Mouse (Mus musculus): ENCODE results near the gene Vcam1. TPM values are rescaled to one million over a fixed set of nuclear protein-coding genes. Genes with fewer than 3 reads are reported as not detected.

The Vcam1 gene
- polyA plus RNA-seq, 1 experiment from 2014 or later = 17.9 TPM

DNA sequence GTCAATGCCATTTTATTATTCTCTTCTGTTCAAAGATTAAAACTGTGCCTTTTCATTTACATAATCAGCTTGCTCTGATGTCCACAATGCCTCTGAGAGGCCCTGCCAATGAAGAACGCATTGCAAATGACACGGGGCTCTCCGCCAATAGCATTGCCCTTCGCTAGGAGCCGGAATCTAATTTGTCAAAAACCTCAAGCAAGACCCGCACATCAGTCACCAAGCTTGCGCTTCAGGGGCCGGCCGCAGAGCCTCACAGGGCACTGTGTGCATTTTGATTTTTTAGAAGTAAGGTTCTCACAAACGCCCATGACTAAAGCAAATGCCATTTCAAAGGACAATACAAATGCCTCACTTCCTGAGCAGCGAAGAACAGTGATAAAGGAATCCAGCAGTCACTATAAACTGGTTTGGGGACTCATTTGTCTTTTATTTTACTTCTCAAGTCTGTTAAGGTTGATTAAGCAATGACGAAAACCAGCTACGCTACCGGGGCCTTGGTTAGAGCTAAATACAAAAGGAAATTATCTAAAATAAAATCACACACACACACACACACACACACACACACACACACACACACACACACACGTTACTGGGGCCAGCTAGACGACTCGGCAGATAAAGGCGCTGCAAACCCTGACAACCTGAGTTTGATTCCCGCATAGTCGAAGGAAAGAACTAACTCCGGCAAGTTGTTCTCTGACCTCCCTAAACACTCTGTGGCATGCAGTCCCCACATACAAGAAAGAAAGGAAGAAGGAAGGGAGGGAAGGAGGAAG lies 24.4 kb downstream of the Vcam1 start:
- no peak for DNase-seq (ENCODE audit: low spot score)

DNA sequence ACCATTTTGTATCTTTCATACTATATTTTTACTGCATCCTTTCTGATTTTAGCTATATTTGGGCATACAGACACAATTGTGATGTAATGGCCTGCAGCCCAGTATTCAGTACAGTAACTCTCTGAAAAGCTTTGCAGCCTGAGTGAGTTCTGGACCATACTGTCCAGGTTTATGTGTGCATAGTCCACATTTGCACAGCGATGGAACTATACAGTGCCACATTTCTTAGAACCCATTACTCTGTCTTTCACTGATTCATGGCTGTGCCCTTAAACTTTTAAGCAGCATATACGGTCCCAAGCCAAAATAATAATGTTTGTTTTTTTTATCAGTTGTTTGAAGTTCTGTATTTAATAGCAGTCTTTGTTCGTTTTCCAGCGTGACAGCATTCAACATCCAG lies 25.2 kb downstream of the Vcam1 start:
- ATAC-seq (replicated peaks; ENCODE audit: low FRiP score, low TSS enrichment, low read depth) = no peak
- 73% methylated on average over 4 of the region's 4 CpGs for whole genome bisulfite sequencing

More for the DNA sequence above, 24.4 kb downstream of the Vcam1 start:
- Histone ChIP-seq H3K4me3 (ENCODE audit: low read depth, low read length) (no peak overlapping the region), H3K27ac (ENCODE audit: low read depth) (no peak overlapping the region), H3K9ac (ENCODE audit: low read length) (no peak overlapping the region), H3K27me3 (replicated peaks; ENCODE audit: control insufficient read depth, insufficient read depth, low read length) (no peaks in the 10 kb centered on the region), H3K9me3 (ENCODE audit: control insufficient read depth, low read length) (no peaks in the 10 kb centered on the region), H3K4me2 (ENCODE audit: low read length) (peak overlapping the region; percentile 42), H3K4me1 (replicated peaks; ENCODE audit: control insufficient read depth, insufficient read depth, low read length) (peaks cover 7% of the 10 kb centered on the region; the same call in 1 of the 2 replicates), H3K36me3 (ENCODE audit: control insufficient read depth, insufficient read depth, low read length) (no peaks in the 10 kb centered on the region)
- no peak for ATAC-seq (replicated peaks; ENCODE audit: low FRiP score, low TSS enrichment, low read depth)
- WGBS = 22% methylated on average over 21 of the region's 21 CpGs

GRCm38 (mm10) chr3:116100850-116101249 lies 28.6 kb downstream of the Vcam1 start:
- Histone ChIP-seq H3K4me2 (ENCODE audit: low read length) (no peak overlapping the region), H3K27ac (ENCODE audit: low read depth) (no peak overlapping the region), H3K4me1 (replicated peaks; ENCODE audit: control insufficient read depth, insufficient read depth, low read length) (peaks cover 7% of the 10 kb centered on the region; the same call in 1 of the 2 replicates), H3K9me3 (ENCODE audit: control insufficient read depth, low read length) (no peaks in the 10 kb centered on the region), H3K27me3 (replicated peaks; ENCODE audit: control insufficient read depth, insufficient read depth, low read length) (no peaks in the 10 kb centered on the region), H3K9ac (ENCODE audit: low read length) (no peak overlapping the region), H3K36me3 (ENCODE audit: control insufficient read depth, insufficient read depth, low read length) (no peaks in the 10 kb centered on the region), H3K4me3 (ENCODE audit: low read depth, low read length) (no peak overlapping the region)
- no peak for DNase-seq (ENCODE audit: low spot score)
- ATAC-seq (replicated peaks; ENCODE audit: low FRiP score, low TSS enrichment, low read depth) = no peak
- 75% methylated on average over 1 of the region's 1 CpGs for WGBS

More for the DNA sequence above, 25.2 kb downstream of the Vcam1 start:
- Histone ChIP-seq H3K4me2 (ENCODE audit: low read length) (no peak overlapping the region), H3K4me3 (ENCODE audit: low read depth, low read length) (no peak overlapping the region), H3K27me3 (replicated peaks; ENCODE audit: control insufficient read depth, insufficient read depth, low read length) (no peaks in the 10 kb centered on the region), H3K9ac (ENCODE audit: low read length) (no peak overlapping the region), H3K4me1 (replicated peaks; ENCODE audit: control insufficient read depth, insufficient read depth, low read length) (peaks cover 7% of the 10 kb centered on the region; the same call in 1 of the 2 replicates), H3K9me3 (ENCODE audit: control insufficient read depth, low read length) (no peaks in the 10 kb centered on the region), H3K27ac (ENCODE audit: low read depth) (no peak overlapping the region), H3K36me3 (ENCODE audit: control insufficient read depth, insufficient read depth, low read length) (no peaks in the 10 kb centered on the region)
- DNase-seq (ENCODE audit: low spot score) = no peak

GRCm38 (mm10) chr3:116095934-116096333 lies 33.6 kb downstream of the Vcam1 start:
- Histone ChIP-seq H3K9ac (ENCODE audit: low read length) (no peak overlapping the region), H3K9me3 (ENCODE audit: control insufficient read depth, low read length) (no peaks in the 10 kb centered on the region), H3K4me3 (ENCODE audit: low read depth, low read length) (no peak overlapping the region), H3K36me3 (ENCODE audit: control insufficient read depth, insufficient read depth, low read length) (no peaks in the 10 kb centered on the region), H3K4me1 (replicated peaks; ENCODE audit: control insufficient read depth, insufficient read depth, low read length) (no peaks in the 10 kb centered on the region), H3K27me3 (replicated peaks; ENCODE audit: control insufficient read depth, insufficient read depth, low read length) (no peaks in the 10 kb centered on the region), H3K27ac (ENCODE audit: low read depth) (no peak overlapping the region), H3K4me2 (ENCODE audit: low read length) (no peak overlapping the region)
- ATAC-seq (replicated peaks; ENCODE audit: low FRiP score, low TSS enrichment, low read depth) = no peak
- peak; percentile 13 for DNase-seq (ENCODE audit: low spot score)
- WGBS = 82% methylated on average over 3 of the region's 3 CpGs

DNA sequence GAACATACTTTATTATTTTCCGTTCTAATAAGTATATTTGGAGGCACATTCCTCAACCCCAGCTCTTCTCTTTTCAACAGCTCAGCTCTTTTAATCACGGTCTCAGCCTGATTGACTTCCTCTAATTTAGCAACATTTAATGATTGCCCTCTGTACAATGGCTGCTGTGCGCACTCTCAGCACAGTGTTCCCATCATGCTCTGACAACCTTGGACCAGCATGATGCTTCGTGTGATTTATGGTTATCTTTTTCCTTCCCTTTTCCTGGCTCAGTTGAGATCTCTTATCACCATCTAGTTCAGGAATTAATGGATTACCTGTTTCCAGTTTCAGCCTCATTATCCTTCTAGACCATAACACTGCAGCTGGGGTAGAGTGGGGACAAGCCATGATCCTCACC lies 34.2 kb downstream of the Vcam1 start:
- ATAC-seq (replicated peaks; ENCODE audit: low FRiP score, low TSS enrichment, low read depth) (no peak), DNase-seq (ENCODE audit: low spot score) (no peak)
- H3K9me3 ChIP-seq (ENCODE audit: control insufficient read depth, low read length) = no peaks in the 10 kb centered on the region
- H3K27me3 ChIP-seq (replicated peaks; ENCODE audit: control insufficient read depth, insufficient read depth, low read length) = no peaks in the 10 kb centered on the region
- H3K4me3 ChIP-seq (ENCODE audit: low read depth, low read length) = no peak overlapping the region
- no peak overlapping the region for H3K4me2 ChIP-seq (ENCODE audit: low read length)
- no peak overlapping the region for H3K27ac ChIP-seq (ENCODE audit: low read depth)
- H3K9ac ChIP-seq (ENCODE audit: low read length) = no peak overlapping the region
- H3K36me3 ChIP-seq (ENCODE audit: control insufficient read depth, insufficient read depth, low read length) = no peaks in the 10 kb centered on the region
- H3K4me1 ChIP-seq (replicated peaks; ENCODE audit: control insufficient read depth, insufficient read depth, low read length) = no peaks in the 10 kb centered on the region
- WGBS = 78% methylated on average over 4 of the region's 4 CpGs

DNA sequence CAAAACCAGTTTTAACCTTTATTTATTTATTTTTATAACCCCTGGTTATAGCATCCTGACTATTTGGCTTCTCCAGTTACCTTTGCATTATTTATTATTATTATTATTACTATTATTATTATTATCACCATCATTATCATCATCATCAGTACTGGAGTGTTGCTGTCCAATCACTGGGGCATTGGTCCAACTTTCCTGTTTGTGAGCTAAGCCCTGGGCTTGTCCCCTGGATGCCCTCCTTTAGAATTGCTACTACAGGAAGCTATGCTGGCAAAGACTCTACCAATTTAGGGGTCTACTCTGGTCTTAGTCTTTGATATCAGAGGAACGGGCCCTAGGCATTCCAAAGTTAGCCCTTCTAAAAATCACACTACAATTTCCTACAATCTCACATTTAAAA lies 34.6 kb downstream of the Vcam1 start:
- H3K9ac ChIP-seq (ENCODE audit: low read length) = no peak overlapping the region
- no peaks in the 10 kb centered on the region for H3K9me3 ChIP-seq (ENCODE audit: control insufficient read depth, low read length)
- no peak overlapping the region for H3K4me2 ChIP-seq (ENCODE audit: low read length)
- ATAC-seq (replicated peaks; ENCODE audit: low FRiP score, low TSS enrichment, low read depth) (no peak), DNase-seq (ENCODE audit: low spot score) (peak; percentile 15)
- H3K4me3 ChIP-seq (ENCODE audit: low read depth, low read length) = no peak overlapping the region
- 83% methylated on average over 1 of the region's 1 CpGs for WGBS
- H3K4me1 ChIP-seq (replicated peaks; ENCODE audit: control insufficient read depth, insufficient read depth, low read length) = no peaks in the 10 kb centered on the region
- no peaks in the 10 kb centered on the region for H3K27me3 ChIP-seq (replicated peaks; ENCODE audit: control insufficient read depth, insufficient read depth, low read length)
- no peaks in the 10 kb centered on the region for H3K36me3 ChIP-seq (ENCODE audit: control insufficient read depth, insufficient read depth, low read length)
- H3K27ac ChIP-seq (ENCODE audit: low read depth) = no peak overlapping the region

- Histone ChIP-seq H3K9me3 (ENCODE audit: control insufficient read depth, low read length) (no peaks in the 10 kb centered on the region), H3K4me1 (replicated peaks; ENCODE audit: control insufficient read depth, insufficient read depth, low read length) (no peaks in the 10 kb centered on the region), H3K36me3 (ENCODE audit: control insufficient read depth, insufficient read depth, low read length) (no peaks in the 10 kb centered on the region), H3K27me3 (replicated peaks; ENCODE audit: control insufficient read depth, insufficient read depth, low read length) (no peaks in the 10 kb centered on the region), H3K4me2 (ENCODE audit: low read length) (no peak overlapping the region), H3K27ac (ENCODE audit: low read depth) (no peak overlapping the region), H3K4me3 (ENCODE audit: low read depth, low read length) (no peak overlapping the region), H3K9ac (ENCODE audit: low read length) (no peak overlapping the region)
- 85% methylated on average over 2 of the region's 2 CpGs for WGBS
- ATAC-seq (replicated peaks; ENCODE audit: low FRiP score, low TSS enrichment, low read depth) (no peak), DNase-seq (ENCODE audit: low spot score) (no peak)
These were observed 35.2 kb downstream of the Vcam1 start for GRCm38 (mm10) chr3:116094288-116094687.

DNA sequence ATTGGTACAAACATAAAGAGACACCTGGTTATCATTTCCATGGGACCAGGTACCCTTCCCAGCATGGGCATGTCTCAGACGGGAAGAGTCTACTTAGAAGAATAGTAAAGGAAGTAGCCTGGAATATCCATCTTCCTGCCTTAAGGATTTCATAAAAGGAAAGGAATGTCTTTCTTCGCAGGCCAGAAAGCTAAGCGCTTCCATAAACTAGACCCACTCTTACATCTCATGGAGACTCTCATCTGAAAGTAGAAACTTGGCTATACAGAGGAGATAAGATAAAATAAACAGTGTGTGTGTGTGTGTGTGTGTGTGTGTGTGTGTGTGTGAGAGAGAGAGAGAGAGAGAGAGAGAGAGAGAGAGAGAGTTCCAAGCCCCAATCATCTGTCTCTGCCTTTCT lies 36.9 kb downstream of the Vcam1 start:
- Histone ChIP-seq H3K27ac (ENCODE audit: low read depth) (no peak overlapping the region), H3K4me2 (ENCODE audit: low read length) (no peak overlapping the region), H3K9me3 (ENCODE audit: control insufficient read depth, low read length) (peaks cover 7% of the 10 kb centered on the region; the same call in 1 of the 2 replicates), H3K36me3 (ENCODE audit: control insufficient read depth, insufficient read depth, low read length) (no peaks in the 10 kb centered on the region), H3K27me3 (replicated peaks; ENCODE audit: control insufficient read depth, insufficient read depth, low read length) (no peaks in the 10 kb centered on the region), H3K4me1 (replicated peaks; ENCODE audit: control insufficient read depth, insufficient read depth, low read length) (no peaks in the 10 kb centered on the region), H3K4me3 (ENCODE audit: low read depth, low read length) (no peak overlapping the region), H3K9ac (ENCODE audit: low read length) (no peak overlapping the region)
- DNase-seq (ENCODE audit: low spot score) (no peak), ATAC-seq (replicated peaks; ENCODE audit: low FRiP score, low TSS enrichment, low read depth) (no peak)
- WGBS = 46% methylated on average over 3 of the region's 3 CpGs

DNA sequence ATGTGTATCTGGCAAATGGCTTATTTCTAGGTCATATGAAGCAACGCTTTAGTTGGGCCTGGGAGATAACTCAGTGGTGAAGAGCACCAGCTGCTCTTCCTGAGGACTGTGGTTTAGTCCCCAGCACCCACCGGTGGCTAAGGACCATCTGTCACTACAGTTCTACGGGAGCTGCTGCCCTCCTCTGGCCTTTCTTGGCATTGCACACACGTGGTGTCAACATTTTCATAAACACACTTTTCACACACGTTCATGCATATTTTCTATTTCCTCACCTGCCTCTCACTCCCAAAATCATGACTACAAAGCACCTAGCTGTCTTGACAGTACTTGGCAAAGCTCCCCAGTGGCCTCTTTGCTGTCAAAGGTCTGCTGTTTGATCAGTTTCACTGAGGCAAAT lies 37.8 kb downstream of the Vcam1 start:
- H3K4me3 ChIP-seq (ENCODE audit: low read depth, low read length) = no peak overlapping the region
- 86% methylated on average over 5 of the region's 5 CpGs for WGBS
- H3K9me3 ChIP-seq (ENCODE audit: control insufficient read depth, low read length) = peaks cover 7% of the 10 kb centered on the region
- no peaks in the 10 kb centered on the region for H3K36me3 ChIP-seq (ENCODE audit: control insufficient read depth, insufficient read depth, low read length)
- no peaks in the 10 kb centered on the region for H3K27me3 ChIP-seq (replicated peaks; ENCODE audit: control insufficient read depth, insufficient read depth, low read length)
- H3K4me2 ChIP-seq (ENCODE audit: low read length) = no peak overlapping the region
- no peak for DNase-seq (ENCODE audit: low spot score)
- ATAC-seq (replicated peaks; ENCODE audit: low FRiP score, low TSS enrichment, low read depth) = no peak
- no peak overlapping the region for H3K9ac ChIP-seq (ENCODE audit: low read length)
- no peak overlapping the region for H3K27ac ChIP-seq (ENCODE audit: low read depth)
- H3K4me1 ChIP-seq (replicated peaks; ENCODE audit: control insufficient read depth, insufficient read depth, low read length) = no peaks in the 10 kb centered on the region

Measured in intestine, embryonic 14.5 days (tissue).